Mouse (Mus musculus) liver, adult 2 months (tissue): ENCODE measurements around the gene Ercc8.

Source experiments
- CTCF ChIP-seq: fragments of 200-500 bp; IDR thresholded peaks from 2 replicates; pipeline ENCODE4 v1.5.1; 2011; ENCODE audit warnings: low read depth, low read length, control low read depth
- POLR2A ChIP-seq: fragments of 200-500 bp; IDR thresholded peaks from 2 replicates; pipeline ENCODE4 v1.6.1; 2011; ENCODE audit warnings: low read length, control low read depth; ENCODE audit not compliant: insufficient read depth; ENCODE audit errors: extremely low read depth

GRCm38 (mm10) chr13:108204857-108205256 is 46.3 kb downstream of the Ercc8 start:
- no peak for TF ChIP-seq CTCF
- TF ChIP-seq POLR2A = no peak
